Mouse (Mus musculus) cerebellum, adult 8-10 months (tissue): ENCODE data around the gene Hoxa4.

Experiments
- DNase-seq: peaks from one replicate; pipeline ENCODE4 v3.0.0; 2022

Hoxa4 gene

GRCm38 (mm10) chr6:52202362-52203120 is 11.0 kb upstream of the Hoxa4 start:
- DNase-seq: no peak

- no peak for DNase-seq
Observed at GRCm38 (mm10) chr6:52201269-52201668, 9.7 kb upstream of the Hoxa4 start.

- no peak for DNase-seq
Observed at GRCm38 (mm10) chr6:52200751-52201250, 9.2 kb upstream of the Hoxa4 start.

- no peak for DNase-seq
Observed at GRCm38 (mm10) chr6:52200073-52200750, 8.7 kb upstream of the Hoxa4 start.

- no peak for DNase-seq
Observed at GRCm38 (mm10) chr6:52197271-52197670, 5.7 kb upstream of the Hoxa4 start.

GRCm38 (mm10) chr6:52196811-52197210 is 5.3 kb upstream of the Hoxa4 start:
- no peak for DNase-seq

GRCm38 (mm10) chr6:52194690-52195089 is 3.1 kb upstream of the Hoxa4 start:
- DNase-seq: no peak

GRCm38 (mm10) chr6:52191860-52192550 is 452 bp upstream of the Hoxa4 start:
- DNase-seq: no peak

- DNase-seq: no peak
Observed at GRCm38 (mm10) chr6:52190410-52190809, 1.1 kb downstream of the Hoxa4 start.

- DNase-seq: no peak
Observed at GRCm38 (mm10) chr6:52189909-52190308, 1.6 kb downstream of the Hoxa4 start.

- DNase-seq: no peak
Observed at GRCm38 (mm10) chr6:52189172-52189591, 2.4 kb downstream of the Hoxa4 start.

- DNase-seq: no peak
Observed at GRCm38 (mm10) chr6:52186500-52186899, 5.1 kb downstream of the Hoxa4 start.

- no peak for DNase-seq
Observed at GRCm38 (mm10) chr6:52185834-52186233, 5.7 kb downstream of the Hoxa4 start.

- DNase-seq: no peak
Observed at GRCm38 (mm10) chr6:52185222-52185621, 6.3 kb downstream of the Hoxa4 start.

- DNase-seq: no peak
Observed at GRCm38 (mm10) chr6:52184668-52185067, 6.9 kb downstream of the Hoxa4 start.

- no peak for DNase-seq
Observed at GRCm38 (mm10) chr6:52183311-52184080, 8.1 kb downstream of the Hoxa4 start.

GRCm38 (mm10) chr6:52182793-52183192 is 8.8 kb downstream of the Hoxa4 start:
- no peak for DNase-seq

GRCm38 (mm10) chr6:52182030-52182429 is 9.5 kb downstream of the Hoxa4 start:
- no peak for DNase-seq

GRCm38 (mm10) chr6:52180726-52181125 is 10.8 kb downstream of the Hoxa4 start:
- no peak for DNase-seq

- DNase-seq: no peak
Observed at GRCm38 (mm10) chr6:52180213-52180710, 11.3 kb downstream of the Hoxa4 start.

- no peak for DNase-seq
Observed at GRCm38 (mm10) chr6:52179690-52180089, 11.9 kb downstream of the Hoxa4 start.

- DNase-seq: no peak
Observed at GRCm38 (mm10) chr6:52178918-52179665, 12.5 kb downstream of the Hoxa4 start.
